Mouse (Mus musculus): ENCODE results near the gene Hsph1. TPM values are rescaled to one million over a fixed set of nuclear protein-coding genes. Genes with fewer than 3 reads are reported as not detected.

Gene Hsph1
- polyA plus RNA-seq, 1 experiment from 2014 or later = 29.1 TPM

- H3K36me3 ChIP-seq (ENCODE audit: control insufficient read depth, insufficient read depth) = no peaks in the 10 kb centered on the region
- no peak overlapping the region for H3K27ac ChIP-seq (ENCODE audit: low read length)
- H3K27me3 ChIP-seq (ENCODE audit: control insufficient read depth, insufficient read depth, low read length) = no peaks in the 10 kb centered on the region
- H3K9me3 ChIP-seq (replicated peaks; ENCODE audit: control insufficient read depth, low read length) = no peaks in the 10 kb centered on the region
- WGBS = 63% methylated on average over 5 of the region's 5 CpGs
- peaks cover 4% of the 10 kb centered on the region; the same call in 1 of the 2 replicates for H3K4me1 ChIP-seq (ENCODE audit: control insufficient read depth, insufficient read depth, low read length)
- H3K4me3 ChIP-seq (ENCODE audit: low read length) = no peak overlapping the region
- ATAC-seq (replicated peaks; ENCODE audit: extremely low read depth, insufficient read depth, low FRiP score) = peak; percentile 49; the same call in 1 of the 2 replicates
- no peak overlapping the region for H3K4me2 ChIP-seq (ENCODE audit: low read depth, low read length)
- no peak overlapping the region for H3K9ac ChIP-seq (ENCODE audit: low read length)
Observed at GRCm38 (mm10) chr5:149566957-149567356, 69.2 kb downstream of the Hsph1 start.

GRCm38 (mm10) chr5:149566026-149566425 is 70.2 kb downstream of the Hsph1 start:
- Histone ChIP-seq H3K4me2 (ENCODE audit: low read depth, low read length) (no peak overlapping the region), H3K4me3 (ENCODE audit: low read length) (no peak overlapping the region), H3K9me3 (replicated peaks; ENCODE audit: control insufficient read depth, low read length) (no peaks in the 10 kb centered on the region), H3K27ac (ENCODE audit: low read length) (no peak overlapping the region), H3K9ac (ENCODE audit: low read length) (no peak overlapping the region), H3K27me3 (ENCODE audit: control insufficient read depth, insufficient read depth, low read length) (no peaks in the 10 kb centered on the region), H3K4me1 (ENCODE audit: control insufficient read depth, insufficient read depth, low read length) (peaks cover 4% of the 10 kb centered on the region; the same call in 1 of the 2 replicates), H3K36me3 (ENCODE audit: control insufficient read depth, insufficient read depth) (no peaks in the 10 kb centered on the region)
- WGBS = 65% methylated on average over 11 of the region's 11 CpGs
- no peak for ATAC-seq (replicated peaks; ENCODE audit: extremely low read depth, insufficient read depth, low FRiP score)

Other genes with a start within 250 kb of the Hsph1 start
- 1.6 and 2.2 TPM in 2 replicates for gene Medag, start 224.6 kb downstream of the Hsph1 start, polyA plus RNA-seq (2015; fragmentation: Nextera tagmentation; extraction: Ambion mirVana)
- gene Tex26, start 196.7 kb downstream of the Hsph1 start, polyA plus RNA-seq (2015; fragmentation: Nextera tagmentation; extraction: Ambion mirVana) = 0.28 and 0.69 TPM in 2 replicates
- 0.06 and 0.11 TPM in 2 replicates for gene Wdr95, start 107.7 kb downstream of the Hsph1 start, polyA plus RNA-seq (2015; fragmentation: Nextera tagmentation; extraction: Ambion mirVana)
- gene B3glct, start 41.9 kb upstream of the Hsph1 start, polyA plus RNA-seq (2015; fragmentation: Nextera tagmentation; extraction: Ambion mirVana) = 7.3 and 7.4 TPM in 2 replicates

Data from heart, embryonic 16.5 days (tissue).